Mouse (Mus musculus) forebrain, embryonic 15.5 days (tissue): Measurements from ENCODE around the gene Itga7. TPM values are rescaled to one million over a fixed set of nuclear protein-coding genes. Genes with fewer than 3 reads are reported as not detected.

Source experiments
- ATAC-seq: fragments of 200-750 bp; cut with Nextera tagmentation; replicated peaks from 2 replicates; pipeline ENCODE4 v1.8.0; 2017; ENCODE audit warnings: mild to moderate bottlenecking, moderate TSS enrichment, moderate library complexity
- H3K27ac ChIP-seq: fragments of 300-500 bp; sonication (generic); replicated peaks from 2 replicates; pipeline ENCODE4 v1.5.1; 2015; ENCODE audit warnings: mild to moderate bottlenecking, inconsistent platforms
- H3K27me3 ChIP-seq: fragments of 300-500 bp; sonication (generic); 2 replicates; pipeline ENCODE4 v1.6.1; 2015; ENCODE audit warnings: inconsistent platforms
- H3K36me3 ChIP-seq: fragments of 300-500 bp; sonication (generic); 2 replicates; pipeline ENCODE4 v1.6.1; 2015; ENCODE audit warnings: mild to moderate bottlenecking, inconsistent platforms
- H3K4me1 ChIP-seq: fragments of 300-500 bp; sonication (generic); 2 replicates; pipeline ENCODE4 v1.6.1; 2015; ENCODE audit warnings: inconsistent platforms
- H3K4me2 ChIP-seq: fragments of 300-500 bp; sonication (generic); replicated peaks from 2 replicates; pipeline ENCODE4 v1.6.1; 2015; ENCODE audit warnings: mild to moderate bottlenecking, inconsistent platforms
- H3K4me3 ChIP-seq: fragments of 300-500 bp; sonication (generic); 2 replicates; pipeline ENCODE4 v1.5.1; 2015; ENCODE audit warnings: mild to moderate bottlenecking, inconsistent platforms
- H3K9ac ChIP-seq: fragments of 300-500 bp; sonication (generic); replicated peaks from 2 replicates; pipeline ENCODE4 v1.6.1; 2015; ENCODE audit warnings: mild to moderate bottlenecking, inconsistent platforms
- H3K9me3 ChIP-seq: fragments of 300-500 bp; sonication (generic); 2 replicates; pipeline ENCODE4 v1.6.1; 2016; ENCODE audit warnings: inconsistent platforms
- WGBS: fragments of 180-500 bp; shearing (Covaris S2); methylation state at CpG from one replicate; pipeline ENCODE4 v1.1.7; 2015; ENCODE audit warnings: mixed read lengths; 5-methylcytosine and 5-hydroxymethylcytosine counted together
- polyA plus RNA-seq: library from polyadenylated mRNA; unstranded; fragments of >200 nt; fragmentation: Nextera tagmentation; extraction: Ambion mirVana; gene quantifications from 2 replicates; pipeline ENCODE4 v1.2.1, GENCODE M21; 2015

The Itga7 gene
- 2.1 TPM in 2 replicates for polyA plus RNA-seq

DNA sequence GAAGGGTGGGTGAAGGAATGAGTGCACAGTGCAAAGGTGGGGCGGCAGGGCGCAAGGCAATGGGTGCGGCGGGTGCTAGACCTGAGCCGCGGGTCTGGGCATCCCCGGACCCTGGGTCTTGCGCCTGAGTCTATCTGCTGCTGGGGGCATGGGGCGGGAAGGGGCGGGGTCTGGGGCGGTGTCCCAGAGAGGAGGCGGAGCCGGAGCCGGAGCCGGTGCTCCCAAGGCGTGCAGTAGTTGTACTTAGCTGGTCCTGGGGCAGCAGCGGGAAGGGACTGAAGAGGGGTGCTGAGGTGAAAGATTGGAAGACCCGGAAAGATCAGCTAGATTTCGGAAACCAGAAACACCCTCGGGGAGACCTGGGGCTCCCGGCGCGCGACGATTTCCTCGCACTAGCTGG, at the start of gene Itga7:
Gene Itga7, plus strand, starts transcription at position 245 of the 400 bp plus-strand sequence.
- H3K9ac ChIP-seq = peak within 1 kb of the TSS; percentile 38
- H3K36me3 ChIP-seq = no peaks in the 10 kb centered on the region
- ATAC-seq = peak; percentile 88
- H3K4me2 ChIP-seq = peak within 1 kb of the TSS; percentile 86
- H3K27me3 ChIP-seq = peaks cover 56% of the 10 kb centered on the region
- peak within 1 kb of the TSS; percentile 46 for H3K4me3 ChIP-seq
- no peak within 1 kb of the TSS for H3K27ac ChIP-seq
- peaks cover 20% of the 10 kb centered on the region for H3K4me1 ChIP-seq
- 1% methylated on average over 26 of the region's 26 CpGs for WGBS
- no peaks in the 10 kb centered on the region for H3K9me3 ChIP-seq

DNA sequence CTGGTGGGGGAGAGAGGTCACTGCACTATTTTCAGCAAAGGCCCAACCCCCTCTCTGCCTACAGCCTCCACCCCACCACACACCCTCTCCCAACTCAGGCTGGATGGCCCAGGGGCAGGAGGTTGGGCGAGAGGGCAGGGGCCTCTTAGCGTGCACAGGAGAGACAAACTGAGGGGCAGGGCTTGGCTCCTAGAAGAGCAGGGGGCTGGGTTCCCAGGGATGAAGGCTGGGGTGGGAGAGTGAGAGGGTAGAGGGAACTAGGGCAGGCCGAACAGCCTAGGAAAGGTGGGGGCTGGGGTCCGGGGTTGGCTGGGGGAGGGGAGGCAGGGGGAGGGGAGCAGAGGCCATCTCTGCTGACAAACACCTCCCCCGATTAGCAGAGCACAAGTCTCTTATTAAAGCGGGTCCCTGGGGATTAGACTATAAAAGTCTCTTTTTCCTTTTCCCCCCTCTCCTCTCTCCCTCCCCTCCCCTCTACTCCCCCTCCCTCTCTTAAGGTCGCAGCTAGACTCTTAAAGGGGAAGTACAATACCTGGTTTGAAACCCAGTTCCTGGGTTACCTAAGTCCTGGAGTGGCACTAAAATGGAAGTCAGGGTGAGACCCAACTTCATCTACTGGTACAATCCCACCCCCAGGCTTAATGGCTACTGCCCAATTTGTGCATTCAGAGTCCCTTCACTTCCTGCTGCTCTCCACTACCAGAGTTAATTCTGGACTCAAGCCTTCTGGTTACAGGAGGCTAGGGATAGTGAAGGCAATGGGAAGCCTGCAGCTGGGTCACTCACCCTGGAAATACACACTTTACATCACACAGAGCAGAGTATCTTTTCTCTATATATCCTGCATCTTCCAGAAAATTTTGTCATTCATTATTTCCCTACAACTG, 44.4 kb upstream of the Itga7 start:
- H3K4me1 ChIP-seq = peaks cover 40% of the 10 kb centered on the region
- peak overlapping the region; percentile 68 for H3K4me3 ChIP-seq
- peak overlapping the region; percentile 76 for H3K27ac ChIP-seq
- peaks cover 24% of the 10 kb centered on the region for H3K36me3 ChIP-seq
- WGBS = 0% methylated on average over 7 of the region's 7 CpGs
- peak overlapping the region; percentile 90 for H3K4me2 ChIP-seq
- peak overlapping the region; percentile 53 for H3K9ac ChIP-seq
- peak; percentile 33 for ATAC-seq
- H3K9me3 ChIP-seq = no peaks in the 10 kb centered on the region
- no peaks in the 10 kb centered on the region for H3K27me3 ChIP-seq

DNA sequence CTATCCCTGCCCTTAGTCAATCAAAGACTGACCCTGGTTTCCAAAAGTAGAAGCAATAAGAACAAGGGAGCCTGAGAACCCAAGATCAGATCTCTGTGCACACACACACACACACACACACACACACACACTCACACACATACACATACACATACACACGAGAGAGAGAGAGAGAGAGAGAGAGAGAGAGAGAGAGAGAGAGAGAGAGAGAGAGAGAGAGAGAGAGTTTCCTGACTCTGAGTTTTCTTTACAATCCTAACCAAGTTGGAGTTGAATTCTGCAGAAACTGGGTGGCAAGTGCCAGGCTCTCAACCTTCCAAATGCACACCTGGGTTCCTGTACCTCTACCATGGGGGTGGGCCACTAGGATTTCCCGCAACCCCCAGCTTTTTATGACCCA, 43.8 kb upstream of the Itga7 start:
- peak overlapping the region; percentile 76; the same call in 1 of the 2 replicates for H3K27ac ChIP-seq
- H3K27me3 ChIP-seq = no peaks in the 10 kb centered on the region
- H3K9me3 ChIP-seq = no peaks in the 10 kb centered on the region
- peaks cover 22% of the 10 kb centered on the region for H3K36me3 ChIP-seq
- peak overlapping the region; percentile 90 for H3K4me2 ChIP-seq
- H3K9ac ChIP-seq = peak overlapping the region; percentile 81
- peak overlapping the region; percentile 68 for H3K4me3 ChIP-seq
- no peak for ATAC-seq
- H3K4me1 ChIP-seq = peaks cover 40% of the 10 kb centered on the region
- WGBS = 7% methylated on average over 1 of the region's 2 CpGs

DNA sequence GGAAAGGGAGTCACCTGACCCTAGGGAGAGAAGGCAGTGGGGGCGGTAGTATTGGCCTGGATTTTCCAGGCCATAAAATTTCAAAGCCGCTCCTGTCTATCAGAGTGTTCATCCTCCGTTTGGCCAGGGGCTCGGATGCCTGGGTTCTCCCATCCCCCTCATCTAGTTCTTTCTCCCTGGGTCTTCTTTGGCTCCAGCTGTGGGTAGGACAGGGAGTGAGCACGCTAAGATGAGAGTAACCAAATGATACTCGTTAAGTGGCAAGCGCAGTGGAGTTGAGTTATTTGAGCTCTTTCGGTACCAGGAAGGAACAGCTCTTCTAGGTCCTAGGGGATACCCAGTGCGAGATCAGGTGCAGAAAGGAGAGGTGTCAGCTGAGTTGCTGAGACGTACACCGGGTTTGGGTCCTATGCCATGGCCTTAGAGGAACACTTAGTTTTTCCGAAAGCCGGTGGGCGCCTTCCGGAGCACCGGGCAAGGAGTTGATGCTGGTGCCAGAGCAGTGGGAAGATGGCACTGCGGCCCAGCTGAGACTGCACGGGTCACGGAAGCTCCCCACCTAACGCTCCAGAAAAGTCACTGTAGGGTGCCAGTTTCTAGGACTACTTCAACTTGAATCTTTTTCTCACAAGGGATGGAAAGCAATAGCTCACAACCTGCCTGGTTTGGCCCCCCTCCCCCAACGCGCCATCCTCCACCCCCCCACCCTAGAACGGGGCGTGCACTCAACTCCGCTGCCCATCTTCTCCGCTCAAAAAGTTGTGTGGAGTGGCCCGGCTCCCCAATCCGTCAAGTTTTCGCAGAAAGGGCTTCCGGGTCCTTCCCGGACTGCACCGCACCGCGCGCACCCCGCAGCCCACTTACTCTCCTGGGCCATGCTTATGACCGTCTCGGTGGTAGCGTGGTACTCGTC, 43.0 kb upstream of the Itga7 start:
- Histone ChIP-seq H3K27me3 (no peaks in the 10 kb centered on the region), H3K36me3 (peaks cover 15% of the 10 kb centered on the region; the same call in 1 of the 2 replicates), H3K27ac (peak overlapping the region; percentile 97), H3K4me2 (peak overlapping the region; percentile 90), H3K4me1 (peaks cover 40% of the 10 kb centered on the region), H3K4me3 (peak overlapping the region; percentile 68), H3K9me3 (no peaks in the 10 kb centered on the region), H3K9ac (peak overlapping the region; percentile 81)
- WGBS = under 1% methylated on average over 40 of the region's 40 CpGs
- peak; percentile 36; the same call in 1 of the 2 replicates for ATAC-seq

DNA sequence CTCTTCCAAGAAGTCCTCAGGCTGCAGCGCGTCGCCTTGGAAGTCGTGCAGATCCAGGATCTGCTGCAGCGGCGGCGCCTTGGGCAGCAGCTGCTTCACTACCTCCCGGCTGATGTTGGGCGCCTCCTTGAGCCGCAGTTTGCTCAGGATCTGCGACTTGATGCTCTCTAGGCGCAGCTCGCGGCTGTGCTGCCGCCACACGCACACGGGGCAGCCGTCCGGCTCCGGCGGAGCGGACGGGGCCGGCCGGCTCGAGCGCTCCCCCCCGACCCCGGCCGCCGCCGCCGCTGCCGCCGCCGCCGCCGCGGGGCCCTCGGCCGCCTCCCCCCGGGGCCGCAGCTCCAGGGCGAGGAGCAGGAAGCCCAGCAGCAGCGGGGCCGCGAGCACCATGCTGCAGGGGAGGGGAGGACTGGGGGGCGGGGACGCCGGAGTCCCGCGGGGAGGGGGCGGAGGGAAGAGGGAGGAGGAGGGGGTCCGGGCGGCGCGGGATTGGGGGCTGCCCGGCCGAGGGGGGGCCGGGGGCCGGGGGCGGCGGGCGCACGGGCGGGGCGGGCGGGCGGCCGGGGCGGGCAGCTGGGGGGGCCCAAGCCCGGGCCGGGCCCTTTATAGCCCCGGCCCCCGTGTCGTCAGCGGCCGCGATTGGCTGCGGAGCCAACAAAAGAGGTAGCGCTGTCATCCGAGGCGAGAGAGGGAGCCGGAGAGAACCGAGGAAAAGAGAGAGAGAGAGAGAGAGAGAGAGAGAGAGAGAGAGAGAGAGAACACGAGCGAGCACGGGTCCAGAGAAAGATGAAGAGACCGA, 42.1 kb upstream of the Itga7 start, which contains the start of gene Gdf11:
Gene Gdf11, minus strand, starts transcription at position 423 of the 799 bp plus-strand sequence.
- Histone ChIP-seq H3K36me3 (peaks cover 7% of the 10 kb centered on the region; the same call in 1 of the 2 replicates), H3K4me1 (peaks cover 48% of the 10 kb centered on the region), H3K27ac (peak within 1 kb of the TSS; percentile 97), H3K4me3 (peak within 1 kb of the TSS; percentile 68), H3K27me3 (0 out of 2 replicates have a peak, but pooled peaks cover 3% of the 10 kb centered on the region), H3K9ac (peak within 1 kb of the TSS; percentile 81), H3K9me3 (no peaks in the 10 kb centered on the region), H3K4me2 (peak within 1 kb of the TSS; percentile 90)
- under 1% methylated on average over 57 of the region's 89 CpGs for WGBS
- ATAC-seq = peak; percentile 85

DNA sequence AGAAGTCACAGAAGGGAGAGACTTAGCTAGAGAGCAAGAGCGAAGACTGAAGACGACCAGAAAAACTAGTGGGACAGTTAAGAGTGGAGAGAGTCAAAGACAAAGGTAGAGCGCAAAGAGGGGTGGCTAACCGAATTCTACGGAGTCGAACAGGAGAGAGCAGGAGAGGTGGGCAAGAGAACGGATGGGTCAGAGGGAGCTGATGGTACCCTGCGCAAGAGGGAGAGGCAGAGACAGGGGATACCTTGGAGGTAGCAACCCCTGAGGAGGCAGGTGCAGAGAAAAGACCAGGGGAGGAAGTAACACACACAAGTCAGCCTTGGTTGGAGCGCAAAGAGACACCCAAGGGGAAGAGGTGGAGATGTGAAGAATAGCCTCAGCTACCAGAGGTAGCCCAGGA, 41.4 kb upstream of the Itga7 start:
- H3K9ac ChIP-seq = peak overlapping the region; percentile 81
- H3K4me1 ChIP-seq = peaks cover 55% of the 10 kb centered on the region
- peak overlapping the region; percentile 90 for H3K4me2 ChIP-seq
- under 1% methylated on average over 9 of the region's 9 CpGs for WGBS
- no peaks in the 10 kb centered on the region for H3K9me3 ChIP-seq
- 0 out of 2 replicates have a peak, but pooled peaks cover 6% of the 10 kb centered on the region for H3K27me3 ChIP-seq
- H3K4me3 ChIP-seq = peak overlapping the region; percentile 68
- H3K27ac ChIP-seq = peak overlapping the region; percentile 97
- peak; percentile 12; the same call in 1 of the 2 replicates for ATAC-seq
- peaks cover 5% of the 10 kb centered on the region; the same call in 1 of the 2 replicates for H3K36me3 ChIP-seq

DNA sequence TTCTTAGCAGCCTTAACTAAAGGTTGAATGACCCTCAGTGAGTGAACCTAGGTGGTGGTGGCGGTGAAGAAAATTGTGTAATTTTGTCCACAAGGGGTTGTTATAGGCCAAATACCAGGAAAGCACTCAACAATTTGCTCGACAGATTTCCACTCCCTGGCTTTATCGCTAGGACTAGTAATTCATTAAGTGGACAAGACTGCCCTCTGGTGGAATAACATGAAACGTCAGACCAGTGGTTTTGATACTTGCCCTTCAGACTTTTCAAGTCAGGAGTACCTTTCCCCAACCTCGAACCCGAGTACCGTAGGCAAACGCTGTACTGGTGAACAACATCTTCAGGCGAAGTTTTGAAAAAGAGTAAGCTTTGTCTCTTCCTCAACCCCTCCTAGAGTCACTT, 38.2 kb upstream of the Itga7 start:
- Histone ChIP-seq H3K27me3 (0 out of 2 replicates have a peak, but pooled peaks cover 6% of the 10 kb centered on the region), H3K27ac (no peak overlapping the region), H3K9me3 (no peaks in the 10 kb centered on the region), H3K4me2 (peak overlapping the region; percentile 7), H3K4me3 (no peak overlapping the region), H3K9ac (no peak overlapping the region), H3K4me1 (peaks cover 32% of the 10 kb centered on the region), H3K36me3 (no peaks in the 10 kb centered on the region)
- no peak for ATAC-seq
- 0% methylated on average over 9 of the region's 9 CpGs for WGBS

DNA sequence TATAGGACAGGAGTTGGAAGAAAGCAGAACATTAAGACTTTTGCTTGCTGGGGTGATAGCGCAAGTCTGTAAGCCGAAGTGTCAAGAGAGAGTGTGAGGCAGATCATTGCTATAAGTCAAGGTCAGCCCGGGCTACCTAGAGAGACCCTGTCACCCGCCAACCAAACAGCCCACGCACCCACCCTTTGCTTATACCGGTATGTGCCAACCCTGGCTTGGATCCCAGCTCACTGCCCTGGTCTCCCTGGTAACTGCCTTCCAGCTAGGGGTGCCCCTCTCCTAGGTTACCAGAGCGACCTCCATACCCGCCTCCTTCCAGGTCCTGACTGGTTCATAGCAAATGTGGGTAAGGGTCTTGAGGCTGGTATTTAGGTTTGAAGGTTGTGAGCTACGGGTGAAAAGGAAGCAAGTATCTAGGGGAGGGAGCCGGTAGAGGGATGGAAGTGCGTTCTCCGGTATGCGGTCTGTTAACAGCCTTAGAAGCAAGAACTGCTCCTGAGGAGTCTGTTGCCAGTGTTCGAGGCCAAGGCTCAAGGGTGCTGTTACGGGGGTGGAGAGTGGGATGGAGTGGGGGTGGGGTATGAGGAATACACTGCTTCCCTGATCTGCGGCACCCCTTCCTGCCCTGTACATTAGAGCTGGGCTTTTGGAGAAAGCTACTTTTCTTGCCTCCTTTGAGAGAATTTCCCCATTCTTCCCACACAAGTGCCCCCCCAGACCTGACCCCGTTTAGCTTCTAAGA, 37.5 kb upstream of the Itga7 start:
- peak overlapping the region; percentile 7 for H3K4me2 ChIP-seq
- 4% methylated on average over 17 of the region's 17 CpGs for WGBS
- peaks cover 25% of the 10 kb centered on the region for H3K4me1 ChIP-seq
- no peaks in the 10 kb centered on the region for H3K36me3 ChIP-seq
- H3K9ac ChIP-seq = no peak overlapping the region
- no peak overlapping the region for H3K4me3 ChIP-seq
- 0 out of 2 replicates have a peak, but pooled peaks cover 6% of the 10 kb centered on the region for H3K27me3 ChIP-seq
- peak overlapping the region; percentile 20 for H3K27ac ChIP-seq
- ATAC-seq = peak; percentile 27
- H3K9me3 ChIP-seq = no peaks in the 10 kb centered on the region

DNA sequence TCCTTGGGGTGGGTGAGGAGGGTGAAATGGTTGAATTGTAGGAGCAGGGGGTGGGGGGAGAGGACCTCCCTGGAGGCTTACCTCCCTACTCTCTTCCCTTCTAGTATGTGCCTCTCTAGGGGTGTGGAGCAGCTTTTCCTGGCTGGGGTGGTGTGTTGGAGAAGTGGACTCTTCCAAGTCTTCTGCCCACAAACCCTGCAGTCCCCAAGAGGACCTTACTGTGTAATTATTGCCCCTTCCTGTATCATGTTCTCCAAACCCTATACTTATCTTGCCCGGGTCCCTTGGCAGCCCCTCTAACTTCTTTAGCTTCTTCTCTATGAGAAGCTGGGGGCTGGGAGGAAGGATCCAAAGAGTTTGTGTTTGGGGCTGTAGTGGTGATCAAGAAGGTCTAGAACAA, 36.8 kb upstream of the Itga7 start:
- no peak overlapping the region for H3K4me3 ChIP-seq
- H3K4me2 ChIP-seq = peak overlapping the region; percentile 7; the same call in 1 of the 2 replicates
- H3K9me3 ChIP-seq = no peaks in the 10 kb centered on the region
- no peak for ATAC-seq
- 0 out of 2 replicates have a peak, but pooled peaks cover 6% of the 10 kb centered on the region for H3K27me3 ChIP-seq
- WGBS = 59% methylated on average over 1 of the region's 1 CpGs
- H3K27ac ChIP-seq = 0 out of 2 replicates have a peak overlapping the region, but pooled peaks have one; percentile 53
- H3K36me3 ChIP-seq = no peaks in the 10 kb centered on the region
- no peak overlapping the region for H3K9ac ChIP-seq
- peaks cover 25% of the 10 kb centered on the region for H3K4me1 ChIP-seq

DNA sequence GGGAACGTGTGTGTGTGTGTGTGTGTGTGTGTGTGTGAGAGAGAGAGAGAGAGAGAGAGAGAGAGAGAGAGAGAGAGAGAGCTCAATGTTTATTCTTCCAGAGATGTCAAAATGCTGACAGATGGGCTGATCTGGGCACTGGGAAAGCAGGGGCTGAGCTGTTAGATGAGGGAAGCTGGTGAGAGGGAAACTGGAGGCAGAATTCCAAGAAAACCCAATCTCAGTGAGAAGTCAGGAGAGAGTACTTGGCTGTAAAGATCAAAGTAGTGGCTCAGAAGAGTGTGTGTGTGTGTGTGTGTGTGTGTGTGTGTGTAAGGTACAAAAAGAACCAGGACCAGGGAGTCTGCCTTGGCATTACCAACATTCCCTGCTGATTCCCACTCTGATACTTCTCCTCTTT, 36.1 kb upstream of the Itga7 start:
- H3K4me1 ChIP-seq = peaks cover 23% of the 10 kb centered on the region
- H3K4me2 ChIP-seq = no peak overlapping the region
- no peaks in the 10 kb centered on the region for H3K9me3 ChIP-seq
- 7% methylated on average over 1 of the region's 1 CpGs for WGBS
- H3K4me3 ChIP-seq = no peak overlapping the region
- H3K9ac ChIP-seq = no peak overlapping the region
- peak overlapping the region; percentile 53 for H3K27ac ChIP-seq
- H3K36me3 ChIP-seq = no peaks in the 10 kb centered on the region
- no peak; the same call in 1 of the 2 replicates for ATAC-seq
- H3K27me3 ChIP-seq = 0 out of 2 replicates have a peak, but pooled peaks cover 6% of the 10 kb centered on the region
